Mouse (Mus musculus): ENCODE measurements at regions not wholly inside any gene's neighbourhood (a gene's known extent, or its start where the extent isn't known, plus 50 kb on each side); places are given as distances from the start of the nearest gene placed in this dataset.

DNA sequence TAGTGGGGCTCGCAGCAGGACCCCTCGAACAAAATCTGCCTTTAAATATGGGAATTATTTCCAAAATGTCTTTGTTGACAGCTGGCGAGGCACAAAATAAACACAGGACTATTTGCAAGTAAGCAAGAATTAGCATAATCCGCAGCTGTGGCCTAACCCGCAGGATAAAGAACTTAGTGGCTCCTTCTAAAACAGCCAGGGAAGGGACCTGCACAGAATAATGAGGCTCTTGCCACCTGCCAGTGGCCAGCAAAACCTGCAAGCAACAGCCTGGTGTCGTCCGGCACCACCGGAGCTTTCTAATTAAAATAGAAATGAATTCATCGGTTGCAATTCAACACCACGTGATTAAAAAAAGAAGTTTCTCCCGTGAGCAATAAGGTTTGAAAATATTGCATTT lies 389.4 kb downstream of the Tmem132b start:
- 51% methylated on average over 11 of the region's 11 CpGs for WGBS
- Histone ChIP-seq H3K4me3 (ENCODE audit: insufficient read depth, low read depth, low read length) (no peak overlapping the region), H3K27ac (ENCODE audit: insufficient read depth, low read depth, low read length) (no peak overlapping the region), H3K4me1 (ENCODE audit: control insufficient read depth, insufficient read depth, low read length) (no peaks in the 10 kb centered on the region)
- no peak for TF ChIP-seq CTCF (IDR thresholded peaks at IDR 0.05; ENCODE audit: insufficient read depth, low read depth, low read length)
- TF ChIP-seq POLR2A (IDR thresholded peaks at IDR 0.05; ENCODE audit: insufficient read depth, low read depth, low read length), result no peak

DNA sequence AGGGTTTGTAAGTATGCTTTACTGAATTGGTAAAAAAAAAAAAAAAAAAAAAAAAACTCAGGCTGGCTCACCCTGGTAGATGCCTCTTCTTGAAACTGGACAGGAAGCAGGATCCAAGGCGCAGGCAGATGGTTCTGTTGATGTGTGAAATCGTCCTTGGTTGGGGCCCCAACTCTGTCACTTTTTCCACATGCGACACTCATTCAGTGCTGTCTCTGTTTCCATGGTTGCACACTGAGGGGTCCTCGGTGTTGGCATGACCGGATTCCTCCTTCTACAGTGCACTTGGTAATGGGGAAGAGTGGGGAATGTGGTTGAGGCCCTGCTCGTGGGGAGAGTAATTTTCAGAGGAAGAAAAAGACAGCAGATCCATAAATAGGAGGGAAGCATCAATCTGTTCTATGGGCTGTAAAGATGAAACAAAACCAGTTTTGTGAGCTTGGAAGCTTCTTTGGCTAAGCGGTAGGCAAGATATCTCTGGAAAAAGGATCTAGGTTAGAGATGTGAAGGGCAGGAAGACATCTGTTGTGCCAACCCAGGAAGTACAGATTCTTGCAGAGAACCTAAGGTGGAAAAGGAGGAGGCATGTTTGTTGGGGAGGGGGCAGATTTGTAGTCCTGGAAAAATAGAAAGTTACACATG lies 394.4 kb downstream of the Tmem132b start:
- no peak overlapping the region for H3K27ac ChIP-seq (ENCODE audit: insufficient read depth, low read depth, low read length)
- 64% methylated on average over 7 of the region's 7 CpGs for WGBS

DNA sequence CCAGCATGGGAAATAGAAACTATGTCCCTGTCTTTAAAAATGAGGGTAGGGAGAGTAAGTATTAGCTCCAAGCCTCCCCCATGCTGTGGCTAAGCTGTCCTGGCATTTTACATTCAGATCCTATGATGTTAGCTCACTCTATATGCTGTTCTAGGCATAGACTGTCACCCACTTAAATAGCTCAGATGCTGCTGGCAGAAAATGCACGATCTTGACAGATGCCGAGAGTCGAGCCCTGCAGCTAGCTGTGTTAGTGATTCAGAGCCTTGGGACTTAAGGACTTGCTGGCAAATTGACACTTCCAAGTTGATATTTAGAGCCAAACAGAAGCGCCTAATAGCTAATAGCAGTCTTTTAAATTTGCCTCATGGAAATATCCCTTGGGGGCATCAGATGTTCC lies 399.9 kb downstream of the Tmem132b start:
- TF ChIP-seq CTCF (IDR thresholded peaks at IDR 0.05; ENCODE audit: insufficient read depth, low read depth, low read length) (no peak), POLR2A (IDR thresholded peaks at IDR 0.05; ENCODE audit: insufficient read depth, low read depth, low read length) (no peak)
- Histone ChIP-seq H3K27ac (ENCODE audit: insufficient read depth, low read depth, low read length) (no peak overlapping the region), H3K4me1 (ENCODE audit: control insufficient read depth, insufficient read depth, low read length) (no peaks in the 10 kb centered on the region), H3K4me3 (ENCODE audit: insufficient read depth, low read depth, low read length) (no peak overlapping the region)
- WGBS, result 73% methylated on average over 4 of the region's 4 CpGs

More for the DNA sequence above, 394.4 kb downstream of the Tmem132b start:
- TF ChIP-seq CTCF (IDR thresholded peaks at IDR 0.05; ENCODE audit: insufficient read depth, low read depth, low read length), result no peak
- no peak for TF ChIP-seq POLR2A (IDR thresholded peaks at IDR 0.05; ENCODE audit: insufficient read depth, low read depth, low read length)
- no peaks in the 10 kb centered on the region for H3K4me1 ChIP-seq (ENCODE audit: control insufficient read depth, insufficient read depth, low read length)
- no peak overlapping the region for H3K4me3 ChIP-seq (ENCODE audit: insufficient read depth, low read depth, low read length)

DNA sequence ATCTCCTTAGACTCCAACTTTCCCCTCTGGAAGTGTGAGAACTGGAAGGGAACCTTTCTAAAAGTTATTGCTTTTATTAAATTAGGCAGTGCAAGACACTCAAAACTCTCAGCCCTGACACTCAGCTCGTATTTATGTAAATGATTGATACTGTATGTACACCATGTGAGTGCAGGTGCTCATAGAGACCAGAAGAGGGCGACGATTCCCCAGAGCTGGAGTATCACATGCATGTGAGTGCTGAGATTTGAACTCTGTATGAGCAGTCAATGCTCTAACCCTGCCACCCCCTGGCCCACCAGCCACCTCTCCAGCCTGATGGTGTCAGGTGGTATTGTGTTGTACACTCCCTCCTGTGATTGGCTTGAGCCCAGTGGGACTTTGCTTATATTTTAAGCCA lies 407.8 kb downstream of the Tmem132b start:
- 96% methylated on average over 3 of the region's 3 CpGs for WGBS
- Histone ChIP-seq H3K27ac (ENCODE audit: insufficient read depth, low read depth, low read length) (no peak overlapping the region), H3K4me3 (ENCODE audit: insufficient read depth, low read depth, low read length) (no peak overlapping the region), H3K4me1 (ENCODE audit: control insufficient read depth, insufficient read depth, low read length) (no peaks in the 10 kb centered on the region)
- TF ChIP-seq CTCF (IDR thresholded peaks at IDR 0.05; ENCODE audit: insufficient read depth, low read depth, low read length), result no peak
- no peak for TF ChIP-seq POLR2A (IDR thresholded peaks at IDR 0.05; ENCODE audit: insufficient read depth, low read depth, low read length)

DNA sequence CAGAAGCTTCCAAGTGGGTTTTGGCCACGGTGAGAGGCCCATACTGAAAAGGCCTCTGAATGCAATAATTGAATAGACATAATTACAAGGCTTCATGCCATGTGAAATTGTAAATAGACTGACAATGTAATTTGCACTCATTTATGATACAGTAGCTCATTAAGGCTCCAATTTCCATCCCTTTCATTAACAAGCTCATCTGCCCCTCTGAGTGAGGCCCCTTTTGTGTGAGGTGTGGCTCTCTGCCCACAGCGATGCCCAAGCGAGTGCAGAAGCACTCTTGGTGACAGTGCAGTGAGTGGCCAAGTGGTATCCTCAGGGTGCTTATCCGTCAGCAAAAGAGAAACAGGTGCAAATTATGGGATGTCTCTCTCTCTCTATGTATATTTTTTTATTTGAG lies 415.2 kb downstream of the Tmem132b start:
- 60% methylated on average over 4 of the region's 4 CpGs for WGBS
- H3K27ac ChIP-seq (ENCODE audit: insufficient read depth, low read depth, low read length), result no peak overlapping the region
- no peak for TF ChIP-seq POLR2A (IDR thresholded peaks at IDR 0.05; ENCODE audit: insufficient read depth, low read depth, low read length)
- no peak for TF ChIP-seq CTCF (IDR thresholded peaks at IDR 0.05; ENCODE audit: insufficient read depth, low read depth, low read length)
- no peaks in the 10 kb centered on the region for H3K4me1 ChIP-seq (ENCODE audit: control insufficient read depth, insufficient read depth, low read length)
- no peak overlapping the region for H3K4me3 ChIP-seq (ENCODE audit: insufficient read depth, low read depth, low read length)

DNA sequence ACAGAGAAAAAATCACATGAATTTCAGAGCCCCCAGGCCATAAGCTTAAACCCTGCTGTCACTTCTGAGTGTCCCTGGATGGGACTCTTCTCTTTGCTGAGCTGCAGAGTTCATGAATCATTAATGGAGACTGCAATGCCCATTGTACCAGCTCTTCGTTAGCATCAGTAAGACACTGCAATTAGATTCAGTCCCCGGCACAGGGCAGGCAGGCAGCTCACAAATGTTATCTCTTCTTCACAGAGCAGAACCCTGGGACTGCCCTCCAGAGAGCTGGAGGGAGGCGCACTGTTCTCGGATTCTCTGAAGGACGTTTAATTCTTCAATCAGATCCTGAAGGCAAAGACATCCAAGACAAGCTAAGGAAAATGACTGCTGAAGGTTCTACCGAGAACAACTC lies 420.1 kb downstream of the Tmem132b start:
- no peak overlapping the region for H3K4me3 ChIP-seq (ENCODE audit: insufficient read depth, low read depth, low read length)
- no peaks in the 10 kb centered on the region for H3K4me1 ChIP-seq (ENCODE audit: control insufficient read depth, insufficient read depth, low read length)
- TF ChIP-seq CTCF (IDR thresholded peaks at IDR 0.05; ENCODE audit: insufficient read depth, low read depth, low read length) (no peak), POLR2A (IDR thresholded peaks at IDR 0.05; ENCODE audit: insufficient read depth, low read depth, low read length) (no peak)
- H3K27ac ChIP-seq (ENCODE audit: insufficient read depth, low read depth, low read length), result no peak overlapping the region
- WGBS, result 67% methylated on average over 6 of the region's 6 CpGs

DNA sequence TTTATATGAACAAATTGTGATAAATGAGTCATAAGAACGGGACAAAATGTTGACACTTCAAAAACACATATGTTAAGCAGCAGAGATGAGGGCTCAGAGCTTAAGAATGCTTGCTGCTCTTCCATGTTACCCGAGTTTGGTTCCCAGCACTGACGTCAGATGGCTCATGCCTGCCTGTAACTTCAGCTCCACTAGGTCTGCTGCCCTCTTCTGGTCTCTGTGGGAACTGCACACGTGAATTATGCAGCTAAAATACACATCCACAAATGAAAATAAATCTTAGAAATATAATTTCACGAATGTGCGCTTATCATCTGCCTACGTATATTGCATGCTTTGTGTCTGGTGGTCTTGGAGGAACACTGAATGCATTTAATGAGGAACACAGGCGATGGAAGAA lies 432.5 kb downstream of the Tmem132b start:
- Histone ChIP-seq H3K4me3 (ENCODE audit: insufficient read depth, low read depth, low read length) (no peak overlapping the region), H3K4me1 (ENCODE audit: control insufficient read depth, insufficient read depth, low read length) (no peaks in the 10 kb centered on the region), H3K27ac (ENCODE audit: insufficient read depth, low read depth, low read length) (no peak overlapping the region)
- 80% methylated on average over 8 of the region's 8 CpGs for WGBS
- TF ChIP-seq CTCF (IDR thresholded peaks at IDR 0.05; ENCODE audit: insufficient read depth, low read depth, low read length) (no peak), POLR2A (IDR thresholded peaks at IDR 0.05; ENCODE audit: insufficient read depth, low read depth, low read length) (no peak)

DNA sequence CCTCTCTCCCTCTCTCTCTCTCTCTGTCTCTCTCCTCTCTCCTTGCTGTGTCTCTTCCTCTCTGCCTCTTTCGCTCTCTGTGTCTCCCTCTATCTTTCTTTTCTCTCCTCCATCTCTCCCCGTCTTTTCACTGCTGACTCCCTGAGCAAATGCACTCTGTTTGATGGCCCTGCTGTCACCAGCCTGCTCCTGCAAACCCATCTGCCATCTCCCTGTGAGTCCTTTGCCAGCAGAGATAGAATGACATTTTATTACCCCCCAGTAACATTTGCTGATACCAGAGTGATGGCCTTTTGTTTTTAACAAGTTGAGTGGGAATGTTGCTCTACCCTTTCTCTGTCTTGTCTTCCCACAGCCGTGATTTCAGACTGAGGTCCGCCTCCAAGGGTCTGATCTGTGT lies 436.6 kb downstream of the Tmem132b start:
- Histone ChIP-seq H3K4me1 (ENCODE audit: control insufficient read depth, insufficient read depth, low read length) (no peaks in the 10 kb centered on the region), H3K4me3 (ENCODE audit: insufficient read depth, low read depth, low read length) (no peak overlapping the region), H3K27ac (ENCODE audit: insufficient read depth, low read depth, low read length) (no peak overlapping the region)
- TF ChIP-seq CTCF (IDR thresholded peaks at IDR 0.05; ENCODE audit: insufficient read depth, low read depth, low read length) (no peak), POLR2A (IDR thresholded peaks at IDR 0.05; ENCODE audit: insufficient read depth, low read depth, low read length) (no peak)
- 81% methylated on average over 4 of the region's 4 CpGs for WGBS

DNA sequence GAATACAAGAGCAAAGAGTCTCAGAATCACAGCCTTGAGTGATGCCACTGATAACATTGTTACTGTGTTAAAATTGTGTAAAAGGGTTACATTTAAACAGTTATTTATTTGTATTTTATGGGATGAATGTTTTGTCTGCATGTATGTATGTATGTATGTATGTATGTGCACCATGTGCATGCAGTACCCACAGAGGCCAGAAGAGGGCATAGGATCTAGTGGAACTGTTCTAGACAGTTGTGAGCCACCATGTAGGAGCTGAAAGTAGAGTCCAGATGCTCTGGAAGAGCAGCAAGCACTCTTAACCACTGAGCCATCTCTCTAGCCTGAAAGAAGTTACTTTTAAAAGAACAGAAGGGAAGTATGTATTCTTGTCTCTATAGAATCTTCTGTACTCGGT lies 442.5 kb downstream of the Tmem132b start:
- 81% methylated on average over 1 of the region's 1 CpGs for WGBS
- Histone ChIP-seq H3K4me1 (ENCODE audit: control insufficient read depth, insufficient read depth, low read length) (no peaks in the 10 kb centered on the region), H3K4me3 (ENCODE audit: insufficient read depth, low read depth, low read length) (no peak overlapping the region), H3K27ac (ENCODE audit: insufficient read depth, low read depth, low read length) (no peak overlapping the region)
- no peak for TF ChIP-seq CTCF (IDR thresholded peaks at IDR 0.05; ENCODE audit: insufficient read depth, low read depth, low read length)
- no peak for TF ChIP-seq POLR2A (IDR thresholded peaks at IDR 0.05; ENCODE audit: insufficient read depth, low read depth, low read length)

DNA sequence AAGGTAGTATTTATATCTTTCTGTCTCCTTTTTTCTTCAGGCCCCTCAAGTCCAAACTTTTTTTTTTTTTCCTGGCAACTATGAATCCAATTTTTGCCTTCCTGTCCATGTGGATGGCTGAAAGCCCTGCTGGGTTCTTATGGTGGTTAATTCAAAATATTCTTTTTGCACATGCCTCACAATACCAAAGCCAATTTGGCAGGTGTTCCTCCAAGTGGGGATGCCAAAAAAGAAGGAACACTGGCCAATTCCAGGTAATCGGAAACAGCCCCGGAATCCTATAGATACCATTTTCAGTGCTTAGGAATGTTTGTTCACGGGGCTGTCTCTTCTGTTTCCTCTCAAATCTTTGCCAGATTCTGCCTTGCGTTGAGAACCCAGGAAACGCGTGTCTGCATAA lies 448.2 kb downstream of the Tmem132b start:
- Histone ChIP-seq H3K27ac (ENCODE audit: insufficient read depth, low read depth, low read length) (no peak overlapping the region), H3K4me1 (ENCODE audit: control insufficient read depth, insufficient read depth, low read length) (no peaks in the 10 kb centered on the region), H3K4me3 (ENCODE audit: insufficient read depth, low read depth, low read length) (no peak overlapping the region)
- 79% methylated on average over 6 of the region's 6 CpGs for WGBS
- no peak for TF ChIP-seq CTCF (IDR thresholded peaks at IDR 0.05; ENCODE audit: insufficient read depth, low read depth, low read length)
- TF ChIP-seq POLR2A (IDR thresholded peaks at IDR 0.05; ENCODE audit: insufficient read depth, low read depth, low read length), result no peak
